Mouse (Mus musculus): ENCODE measurements around the gene Pola1.

GRCm38 (mm10) chrX:93631657-93632449 is at the start of gene Pola1:
- TF ChIP-seq POLR2A (IDR thresholded peaks at IDR 0.05; ENCODE audit: extremely low read depth, insufficient read depth, low read length), result no peak
- no peak for TF ChIP-seq CTCF (IDR thresholded peaks at IDR 0.05; ENCODE audit: extremely low read depth, insufficient read depth, low read length)
